Mouse (Mus musculus) left cerebral cortex, adult 18-20 months (tissue): Measurements from ENCODE around the gene Gm17268. TPM values are rescaled to one million over a fixed set of nuclear protein-coding genes. Genes with fewer than 3 reads are reported as not detected.

ENCODE experiments used
- DNase-seq, 2 experiments: peaks; one replicate each; pipeline ENCODE4 v3.0.0; 2021 to 2022; ENCODE audit warnings: low spot score in 2 of 2, mixed read lengths in 1 of 2
- total RNA-seq, 2 experiments: library from RNA; stranded (reverse); gene quantifications; 2 replicates each; pipeline ENCODE4 v1.2.3; 2021

The Gm17268 gene
- total RNA-seq, 2 experiments from 2014 or later = not detected

- DNase-seq = no peak
These were observed 5.6 kb downstream of the Gm17268 start for GRCm38 (mm10) chr11:82032678-82033344.

- DNase-seq = no peak
These were observed 6.2 kb downstream of the Gm17268 start for GRCm38 (mm10) chr11:82032136-82032535.

GRCm38 (mm10) chr11:82030171-82030570 is 8.2 kb downstream of the Gm17268 start:
- DNase-seq = no peak

- DNase-seq = no peak
These were observed 14.6 kb downstream of the Gm17268 start for GRCm38 (mm10) chr11:82023769-82024168.

- no peak for DNase-seq
These were observed 15.8 kb downstream of the Gm17268 start for GRCm38 (mm10) chr11:82022504-82023056.

- DNase-seq = no peak
These were observed 17.0 kb downstream of the Gm17268 start for GRCm38 (mm10) chr11:82021406-82021805.

- DNase-seq = no peak
These were observed 18.6 kb downstream of the Gm17268 start for GRCm38 (mm10) chr11:82019793-82020192.

GRCm38 (mm10) chr11:82019389-82019788 is 19.0 kb downstream of the Gm17268 start:
- DNase-seq = no peak

- DNase-seq = no peak
These were observed 22.1 kb downstream of the Gm17268 start for GRCm38 (mm10) chr11:82016181-82016780.

GRCm38 (mm10) chr11:82015066-82015465 is 23.3 kb downstream of the Gm17268 start:
- DNase-seq = no peak

GRCm38 (mm10) chr11:82013756-82014155 is 24.6 kb downstream of the Gm17268 start:
- DNase-seq = no peak

GRCm38 (mm10) chr11:82011411-82012193 is 26.8 kb downstream of the Gm17268 start:
- DNase-seq = peak in 1 of 2 experiments; percentile 4

- peak; percentile 33 to 46 for DNase-seq
These were observed 28.2 kb downstream of the Gm17268 start for GRCm38 (mm10) chr11:82010115-82010514.

GRCm38 (mm10) chr11:82006796-82007423 is 31.5 kb downstream of the Gm17268 start:
- no peak for DNase-seq

- no peak for DNase-seq
These were observed 33.6 kb downstream of the Gm17268 start for GRCm38 (mm10) chr11:82004810-82005209.

- DNase-seq = no peak
These were observed 37.8 kb downstream of the Gm17268 start for GRCm38 (mm10) chr11:82000581-82000980.

GRCm38 (mm10) chr11:81999469-81999868 is 38.9 kb downstream of the Gm17268 start:
- no peak for DNase-seq

- DNase-seq = no peak
These were observed 39.7 kb downstream of the Gm17268 start for GRCm38 (mm10) chr11:81998646-81999045.

- no peak for DNase-seq
These were observed 41.3 kb downstream of the Gm17268 start for GRCm38 (mm10) chr11:81997085-81997484.

- peak; percentile 73 to 78 for DNase-seq
These were observed 42.1 kb downstream of the Gm17268 start for GRCm38 (mm10) chr11:81996172-81996841.

- peak; percentile 65 to 81 for DNase-seq
These were observed 55.2 kb downstream of the Gm17268 start for GRCm38 (mm10) chr11:81983146-81983545.
